8 mouse cellular contexts compared by ENCODE assay signal in genomic region chr9:70921781-70922565, GRCm38 (mm10). TPM values are rescaled to one million over a fixed set of nuclear protein-coding genes. Genes with fewer than 3 reads are reported as not detected.
A peak's percentile ranks its signal among the peaks of the same experiment; 100 is the strongest.
DNase-seq lines count a peak whose midpoint lies in the region; ATAC-seq and TF ChIP-seq lines count a peak whose summit lies in the region.
"Had no signal": no experiment of that assay in that cellular context is flagged by ENCODE, and none has a peak within 500 bp of the region (broad histone marks: within the 10 kb centered on the region; RNA-seq: fewer than 3 reads in every experiment).

No protein-coding gene starts in this region.

- WGBS in midbrain, embryonic 10.5 days = 80% methylated on average over 7 of the region's 7 CpGs
- 55% methylated on average over 7 of the region's 7 CpGs for WGBS in midbrain, embryonic 15.5 days
- 70% methylated on average over 7 of the region's 7 CpGs for WGBS in forebrain, embryonic 11.5 days
- WGBS in liver, adult 2 months = 58% methylated on average over 7 of the region's 7 CpGs

- no peak for TF ChIP-seq POLR2A in liver, adult 2 months (IDR thresholded peaks at IDR 0.05; ENCODE audit: extremely low read depth, insufficient read depth, low read length)

- H3K27ac ChIP-seq in midbrain, embryonic 10.5 days (replicated peaks) = peak overlapping the region; percentile 61
- H3K27ac ChIP-seq in midbrain, embryonic 15.5 days = no peak overlapping the region
- H3K27ac ChIP-seq in forebrain, embryonic 11.5 days (ENCODE audit: low read depth, low read length) = no peak overlapping the region
- no peak overlapping the region for H3K27ac ChIP-seq in liver, adult 2 months (replicated peaks; ENCODE audit: insufficient read depth, low read depth, low read length)

- no peaks in the 10 kb centered on the region for H3K27me3 ChIP-seq in midbrain, embryonic 10.5 days (ENCODE audit: low read depth, poor library complexity, severe bottlenecking)
- H3K27me3 ChIP-seq in midbrain, embryonic 15.5 days (replicated peaks) = no peaks in the 10 kb centered on the region
- no peaks in the 10 kb centered on the region for H3K27me3 ChIP-seq in forebrain, embryonic 11.5 days (ENCODE audit: control insufficient read depth, insufficient read depth, low read length)
- no peaks in the 10 kb centered on the region for H3K27me3 ChIP-seq in liver, adult 2 months (ENCODE audit: control insufficient read depth, insufficient read depth, low read length)

- DNase-seq in midbrain, embryonic 10.5 days (ENCODE audit: low spot score) = no peak
- DNase-seq in c-Kit-positive CD71-positive TER-119-positive erythroid progenitor cells, embryonic 14.5 days (ENCODE audit: low spot score) = peak; percentile 95
- DNase-seq in forebrain, embryonic 11.5 days (ENCODE audit: low spot score) = peak; percentile 61
- DNase-seq in liver, adult 2 months (ENCODE audit: extremely low read depth, low read depth, low spot score) = peak; percentile 36
- DNase-seq in ovary, postnatal 36 days (ENCODE audit: low spot score) = peak; percentile 64
- no peak for DNase-seq in thymus, postnatal 36 days

- no peak for TF ChIP-seq CTCF in liver, adult 2 months (IDR thresholded peaks at IDR 0.05; ENCODE audit: low read depth, low read length)

- no peak overlapping the region for H3K4me2 ChIP-seq in midbrain, embryonic 15.5 days
- no peak overlapping the region for H3K4me2 ChIP-seq in forebrain, embryonic 11.5 days (ENCODE audit: low read depth, low read length, severe bottlenecking)

- H3K36me3 ChIP-seq in midbrain, embryonic 10.5 days = no peaks in the 10 kb centered on the region
- no peaks in the 10 kb centered on the region for H3K36me3 ChIP-seq in midbrain, embryonic 15.5 days (replicated peaks)
- H3K36me3 ChIP-seq in forebrain, embryonic 11.5 days (ENCODE audit: control insufficient read depth, insufficient read depth, low read length) = no peaks in the 10 kb centered on the region
- H3K36me3 ChIP-seq in liver, adult 2 months (ENCODE audit: control insufficient read depth, insufficient read depth, low read length) = no peaks in the 10 kb centered on the region

- no peak overlapping the region for H3K4me3 ChIP-seq in midbrain, embryonic 10.5 days
- H3K4me3 ChIP-seq in midbrain, embryonic 15.5 days = no peak overlapping the region
- no peak overlapping the region for H3K4me3 ChIP-seq in forebrain, embryonic 11.5 days (ENCODE audit: low read depth, low read length)
- no peak overlapping the region for H3K4me3 ChIP-seq in liver, adult 2 months (ENCODE audit: insufficient read depth, low read depth, low read length)

- no peaks in the 10 kb centered on the region; the same call in 1 of the 2 replicates for H3K4me1 ChIP-seq in midbrain, embryonic 10.5 days
- H3K4me1 ChIP-seq in midbrain, embryonic 15.5 days = no peaks in the 10 kb centered on the region
- no peaks in the 10 kb centered on the region for H3K4me1 ChIP-seq in forebrain, embryonic 11.5 days (replicated peaks; ENCODE audit: control insufficient read depth, insufficient read depth, low read length)
- peaks cover 42% of the 10 kb centered on the region for H3K4me1 ChIP-seq in liver, adult 2 months (ENCODE audit: control insufficient read depth, insufficient read depth, low read length)

- no peaks in the 10 kb centered on the region; the same call in 1 of the 2 replicates for H3K9me3 ChIP-seq in midbrain, embryonic 10.5 days (replicated peaks)
- no peaks in the 10 kb centered on the region for H3K9me3 ChIP-seq in midbrain, embryonic 15.5 days
- H3K9me3 ChIP-seq in forebrain, embryonic 11.5 days (ENCODE audit: control insufficient read depth, low read length) = no peaks in the 10 kb centered on the region

- peaks cover 53% of the 10 kb centered on the region for H3K79me2 ChIP-seq in liver, adult 2 months (ENCODE audit: control insufficient read depth, insufficient read depth, low read length)

- no peak for ATAC-seq in midbrain, embryonic 15.5 days (replicated peaks)
- ATAC-seq in forebrain, embryonic 11.5 days (replicated peaks; ENCODE audit: low FRiP score) = no peak

- H3K9ac ChIP-seq in midbrain, embryonic 15.5 days = no peak overlapping the region
- no peak overlapping the region for H3K9ac ChIP-seq in forebrain, embryonic 11.5 days (ENCODE audit: low read length)
- no peak overlapping the region for H3K9ac ChIP-seq in liver, adult 2 months (ENCODE audit: low read depth, low read length)

RNA-seq across cellular contexts. Expression of gene Lipc, which starts 30.1 kb away (rescaled TPM):
- not detected in 2 replicates for polyA plus RNA-seq in midbrain, embryonic 10.5 days (2016; fragmentation: Nextera tagmentation; extraction: Ambion mirVana)
- polyA plus RNA-seq in midbrain, embryonic 15.5 days (2015; fragmentation: Nextera tagmentation; extraction: Ambion mirVana) = 0.09 TPM in 1 of 2 replicates, not detected in the other
- polyA plus RNA-seq in forebrain, embryonic 11.5 days (2014; fragmentation: Nextera tagmentation; extraction: Ambion mirVana) = not detected in 2 replicates
- 232 and 384 TPM in 2 replicates for total RNA-seq in liver, adult 2 months (2014; rRNA removed)
- polyA plus RNA-seq in liver, adult 2 months (2012; rRNA removed) = 204 and 210 TPM in 2 replicates
- polyA plus RNA-seq: embryonic facial prominence, embryonic 11.5 days had no signal

Comparison
In these comparisons a context has a peak if more than half of its experiments do, and no peak if none do; other contexts are left out.
1. DNase-seq: peak in c-Kit-positive CD71-positive TER-119-positive erythroid progenitor cells, embryonic 14.5 days (single experiment), forebrain, embryonic 11.5 days (single experiment), liver, adult 2 months (single experiment) and ovary, postnatal 36 days (single experiment); none in midbrain, embryonic 10.5 days (single experiment) and thymus, postnatal 36 days (0 of 2).
2. RNA of gene Lipc, which starts 30.1 kb away (polyA plus RNA-seq): 204 to 210 TPM in liver, adult 2 months; 0.09 TPM in midbrain, embryonic 15.5 days, not detected in midbrain, embryonic 10.5 days and not detected in forebrain, embryonic 11.5 days; every median in the first group is over 100 times any median in the second.